Mouse (Mus musculus): ENCODE results near the gene Lmnb2.

Lmnb2 gene

DNA sequence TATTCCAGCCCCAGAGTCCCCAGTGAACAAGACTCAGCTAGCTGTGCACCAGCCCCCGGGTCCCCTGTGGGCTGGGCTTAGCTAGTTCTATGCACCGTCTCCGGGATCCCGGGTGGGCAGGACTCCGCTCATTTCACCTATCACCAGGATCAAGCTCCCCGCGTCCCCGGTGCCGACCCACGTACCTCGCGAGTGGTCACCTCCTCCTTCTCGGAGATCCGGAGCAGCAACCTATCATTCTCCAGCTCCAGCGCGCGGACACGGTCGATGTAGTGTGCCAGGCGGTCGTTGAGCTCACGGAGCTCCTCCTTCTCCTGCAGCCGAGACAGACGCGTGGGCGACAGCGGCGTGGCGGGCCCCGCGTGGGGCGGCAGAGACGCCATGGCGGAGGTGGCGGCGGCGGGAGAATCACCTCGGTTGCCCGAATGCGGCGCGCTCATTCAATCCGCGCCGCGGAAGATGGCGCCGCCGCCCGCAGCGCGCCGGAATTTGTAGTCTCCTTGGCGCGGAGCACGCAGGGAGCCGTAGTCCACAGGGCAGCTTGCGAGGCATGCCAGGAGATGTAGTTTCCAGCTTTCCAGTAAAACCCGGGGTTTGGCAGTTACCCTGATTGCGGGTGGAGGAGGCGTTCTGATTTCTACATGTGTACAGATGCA lies at the start of gene Lmnb2:
Gene Lmnb2, minus strand, starts transcription at position 467 of the 656 bp plus-strand sequence.
- peak; percentile 65 to 77 for DNase-seq (ENCODE audit: low spot score in 2 of 2)

DNA sequence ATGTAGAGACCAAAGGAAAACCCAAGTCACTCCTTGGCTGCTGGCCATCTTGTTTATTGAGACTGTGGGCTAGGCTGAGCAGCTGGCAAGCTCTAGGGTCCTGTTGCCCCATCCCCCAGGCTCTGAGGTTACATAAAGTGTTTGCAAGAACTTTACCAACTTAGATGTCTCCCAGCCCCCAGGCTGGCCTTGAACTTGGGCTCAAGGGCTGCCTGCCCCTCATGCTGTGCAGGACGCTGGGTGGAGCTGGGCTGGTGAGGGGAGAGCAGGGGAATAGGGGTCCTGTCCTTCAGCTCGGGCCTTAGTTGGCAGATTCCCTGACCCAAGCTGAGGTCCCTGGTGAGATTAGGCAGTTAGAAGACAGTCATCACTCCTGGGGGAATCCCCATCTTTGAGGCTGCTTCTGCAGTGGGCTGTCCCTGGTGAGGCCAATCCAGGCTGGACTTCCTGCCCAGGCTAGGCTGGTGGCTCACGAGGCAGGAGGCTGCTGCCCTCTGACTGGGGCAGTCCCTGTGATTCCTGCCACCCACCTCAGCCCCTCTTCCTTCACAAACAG lies 49.1 kb upstream of the Lmnb2 start:
- no peak for DNase-seq (ENCODE audit: low spot score in 2 of 2)

DNA sequence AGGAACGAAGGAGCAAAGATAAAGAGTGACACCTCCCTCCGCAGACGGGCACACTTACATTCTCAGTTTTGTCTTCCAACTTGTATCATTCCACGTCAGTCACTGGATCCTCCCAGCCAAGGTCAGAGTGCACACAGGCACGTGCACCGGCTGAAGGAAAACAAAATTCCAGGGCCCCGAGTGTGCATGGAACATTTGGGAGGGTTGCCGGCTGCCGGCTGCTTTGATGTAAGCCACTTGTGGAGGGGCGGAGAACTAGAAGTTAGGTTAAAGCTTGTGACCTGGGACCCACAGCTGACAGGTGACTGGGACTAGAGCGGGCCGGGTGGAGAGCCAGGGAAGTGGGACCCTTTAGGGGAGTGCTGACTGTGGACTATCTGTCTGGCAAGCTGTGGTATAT lies 48.3 kb upstream of the Lmnb2 start:
- DNase-seq (ENCODE audit: low spot score in 2 of 2), result no peak

DNA sequence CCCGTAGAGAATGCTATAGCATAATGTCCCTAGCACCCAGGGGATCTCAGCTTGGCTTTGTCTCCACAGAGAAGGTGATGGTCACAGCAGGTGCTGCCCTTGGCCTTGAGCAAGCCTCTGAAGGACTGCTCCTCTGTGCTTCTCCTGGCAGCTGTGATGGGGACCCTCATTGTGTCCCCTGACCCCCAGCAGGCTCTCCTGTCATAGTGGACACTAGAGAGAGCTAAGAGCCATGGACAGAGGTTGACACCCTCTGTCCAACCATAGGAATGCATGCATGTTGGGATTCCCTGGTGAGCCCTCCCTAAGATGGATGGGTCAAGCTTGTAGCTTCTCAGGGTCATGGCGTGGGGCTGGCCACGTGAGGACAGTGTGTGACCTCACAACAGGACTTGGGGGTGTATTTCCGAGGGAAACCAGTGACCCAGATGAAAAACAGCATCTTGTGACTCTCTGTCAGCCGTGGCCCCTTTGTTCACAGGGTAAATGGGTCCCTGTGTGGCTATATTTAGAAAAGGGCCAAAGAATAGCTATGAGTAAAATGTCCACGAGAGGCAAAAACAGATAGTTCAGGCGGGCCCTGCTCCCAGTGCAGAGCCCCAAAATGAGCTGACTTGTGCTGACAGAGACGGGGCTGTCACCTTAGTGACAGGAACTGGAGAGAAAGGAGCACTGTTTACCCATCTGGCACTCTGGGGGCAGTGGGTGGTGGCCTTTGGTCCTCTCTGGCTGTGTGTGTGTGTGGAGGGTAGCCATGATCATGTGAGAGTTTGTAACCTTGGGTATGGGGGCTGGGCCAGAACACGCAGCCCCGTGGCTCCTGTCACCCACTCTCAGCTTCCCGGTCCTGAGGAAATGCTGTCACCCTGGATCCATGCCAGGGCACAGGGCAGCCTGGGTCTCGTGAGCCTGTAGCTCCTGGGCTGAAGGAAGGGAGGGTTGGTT lies 45.3 kb upstream of the Lmnb2 start:
- DNase-seq (ENCODE audit: low spot score in 2 of 2), result no peak

DNA sequence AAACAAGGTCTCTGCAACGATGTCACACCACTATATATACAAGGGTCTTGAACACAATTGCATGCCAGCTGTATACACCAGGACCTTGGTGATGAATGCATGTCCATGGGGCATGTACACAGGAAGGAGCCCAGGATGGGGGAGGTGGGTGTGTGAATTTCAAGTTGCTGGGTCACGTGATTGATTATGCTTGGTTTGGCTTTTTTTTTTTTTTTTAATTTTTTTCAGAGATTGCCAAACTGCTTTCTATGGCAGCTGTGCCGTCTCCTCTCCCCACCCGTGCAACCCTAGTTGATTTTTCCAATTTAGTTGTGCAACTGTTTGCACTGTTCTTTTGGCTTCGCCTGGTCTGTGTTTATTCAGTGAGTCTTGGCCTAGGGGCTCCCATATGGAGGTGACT lies 44.5 kb upstream of the Lmnb2 start:
- no peak for DNase-seq (ENCODE audit: low spot score in 2 of 2)

DNA sequence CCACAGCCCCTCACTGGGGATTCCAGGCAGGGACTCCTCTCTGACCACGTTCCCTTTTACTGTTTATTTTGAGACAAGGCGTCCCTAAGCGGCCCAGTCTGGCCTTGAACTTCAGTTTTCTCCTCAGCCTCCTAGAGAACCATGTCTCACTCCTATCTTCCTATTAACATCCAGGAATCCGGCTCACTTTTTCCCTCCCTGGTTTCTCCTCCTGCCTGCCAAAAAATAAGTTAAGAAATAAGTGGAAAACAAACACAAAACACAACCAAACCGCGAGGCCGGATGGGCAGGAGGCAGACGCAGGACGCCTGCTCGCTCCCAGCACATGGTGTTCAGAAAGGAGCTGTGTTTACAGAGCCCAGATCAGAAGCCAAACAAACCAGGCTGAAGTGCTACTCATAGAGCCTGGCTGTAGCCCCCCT lies 44.0 kb upstream of the Lmnb2 start:
- DNase-seq (ENCODE audit: low spot score in 2 of 2), result no peak

GRCm38 (mm10) chr10:80960551-80961508 lies 42.8 kb upstream of the Lmnb2 start:
- DNase-seq (ENCODE audit: low spot score in 2 of 2), result no peak

- no peak for DNase-seq (ENCODE audit: low spot score in 2 of 2)
Observed at GRCm38 (mm10) chr10:80958979-80959637, 41.1 kb upstream of the Lmnb2 start.

DNA sequence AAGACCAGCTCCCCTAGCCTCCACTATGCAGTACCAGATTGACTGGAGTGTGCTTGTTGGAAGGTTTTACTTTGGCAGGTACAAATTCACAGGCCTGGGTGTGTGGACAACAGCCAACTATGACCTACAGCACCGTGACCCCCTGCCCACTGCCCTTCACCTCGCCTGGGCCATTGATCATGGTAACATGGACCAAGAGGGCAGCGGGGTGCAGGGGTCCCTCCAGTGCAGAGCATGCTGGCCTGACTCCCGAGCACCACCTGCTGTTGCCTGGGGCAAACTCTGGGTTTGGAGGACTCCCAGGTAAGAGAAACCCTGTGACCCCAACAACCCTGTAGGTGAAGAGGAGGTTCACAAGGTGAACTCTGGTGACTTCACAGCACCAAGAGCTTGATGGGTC lies 39.7 kb upstream of the Lmnb2 start:
- DNase-seq (ENCODE audit: low spot score in 2 of 2), result no peak

DNA sequence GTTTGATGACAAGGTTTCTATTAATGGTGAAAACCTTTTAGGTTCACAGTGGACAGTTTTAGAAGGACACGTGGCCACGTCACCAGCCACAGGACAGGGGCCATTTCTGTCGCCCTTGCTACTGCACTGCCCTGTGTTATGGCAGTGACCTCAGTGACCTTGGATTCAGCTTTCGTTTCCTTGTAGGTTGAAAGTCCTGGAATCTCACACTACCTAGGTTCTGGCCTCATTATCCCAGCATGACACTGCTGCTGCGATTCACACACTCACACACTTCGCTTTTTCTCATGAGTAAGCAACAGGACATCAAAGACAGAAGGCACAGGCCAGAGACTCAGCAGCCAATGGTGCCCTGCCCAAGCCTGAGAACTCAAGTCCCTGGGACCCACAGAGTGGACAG lies 38.9 kb upstream of the Lmnb2 start:
- no peak for DNase-seq (ENCODE audit: low spot score in 2 of 2)

DNA sequence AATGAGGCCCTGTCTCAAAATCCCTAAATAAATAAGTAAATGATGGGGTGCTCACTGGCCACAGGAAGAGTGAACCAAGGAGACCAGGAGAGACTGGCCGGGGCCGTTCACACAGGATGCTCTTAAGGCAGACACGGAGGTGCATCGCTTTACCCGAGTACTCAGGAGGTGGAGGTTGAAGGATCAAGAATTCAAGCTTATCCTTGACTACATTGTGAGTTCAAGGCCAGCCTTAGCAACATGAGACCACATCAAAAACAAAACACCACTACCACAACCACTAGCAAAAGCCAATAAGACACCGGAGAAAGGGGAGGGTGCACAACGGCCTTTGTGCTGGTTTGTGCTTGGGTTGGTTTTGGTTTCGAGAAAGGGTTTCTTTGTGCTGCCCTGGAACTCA lies 38.3 kb upstream of the Lmnb2 start:
- DNase-seq (ENCODE audit: low spot score in 2 of 2), result no peak

DNA sequence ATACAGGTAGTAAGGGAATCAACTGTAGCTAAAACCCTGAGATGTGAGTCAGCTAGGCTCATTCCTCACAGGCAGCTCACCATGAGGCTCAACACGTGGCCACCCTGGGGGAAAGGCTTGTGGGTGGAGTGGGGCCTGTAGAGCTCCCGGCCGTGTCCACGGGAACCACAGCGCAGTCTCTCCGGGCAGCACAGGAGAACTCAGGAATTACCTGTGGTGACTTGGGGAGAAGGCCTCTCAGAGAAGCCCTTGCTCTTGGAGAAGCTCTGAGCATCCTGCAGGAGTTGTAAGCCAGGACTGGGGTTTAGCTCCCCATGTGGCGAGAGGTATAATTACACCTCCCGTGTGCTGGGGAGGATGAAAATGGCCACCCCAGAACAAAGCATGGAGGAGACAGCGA lies 37.5 kb upstream of the Lmnb2 start:
- no peak for DNase-seq (ENCODE audit: low spot score in 2 of 2)

- DNase-seq (ENCODE audit: low spot score in 2 of 2), result no peak
Observed at GRCm38 (mm10) chr10:80954843-80955242, 36.8 kb upstream of the Lmnb2 start.

GRCm38 (mm10) chr10:80954415-80954814 lies 36.4 kb upstream of the Lmnb2 start:
- DNase-seq (ENCODE audit: low spot score in 2 of 2), result no peak

DNA sequence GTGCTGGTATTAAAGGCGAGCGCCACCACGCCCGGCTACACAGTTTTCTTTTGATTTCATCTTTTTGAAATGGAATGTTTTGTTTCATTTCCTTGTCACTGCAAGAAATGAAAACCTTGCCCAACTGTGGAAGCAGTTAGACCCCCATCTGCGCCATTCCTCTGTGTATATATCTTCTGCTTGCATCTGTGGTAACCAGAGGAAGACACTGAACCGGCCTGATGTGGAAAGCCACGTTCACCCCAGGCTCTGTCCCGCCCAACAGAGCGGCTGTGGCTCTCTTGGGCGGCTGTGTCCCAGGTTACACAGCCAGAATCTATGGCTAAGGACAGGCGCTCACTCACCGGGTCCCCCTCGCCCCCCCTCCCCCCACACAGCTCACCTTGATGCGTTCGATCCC lies 34.4 kb upstream of the Lmnb2 start:
- DNase-seq (ENCODE audit: low spot score in 2 of 2), result no peak

- no peak for DNase-seq (ENCODE audit: low spot score in 2 of 2)
Observed at GRCm38 (mm10) chr10:80951761-80952390, 33.8 kb upstream of the Lmnb2 start.

- no peak for DNase-seq (ENCODE audit: low spot score in 2 of 2)
Observed at GRCm38 (mm10) chr10:80950314-80950713, 32.3 kb upstream of the Lmnb2 start.

DNA sequence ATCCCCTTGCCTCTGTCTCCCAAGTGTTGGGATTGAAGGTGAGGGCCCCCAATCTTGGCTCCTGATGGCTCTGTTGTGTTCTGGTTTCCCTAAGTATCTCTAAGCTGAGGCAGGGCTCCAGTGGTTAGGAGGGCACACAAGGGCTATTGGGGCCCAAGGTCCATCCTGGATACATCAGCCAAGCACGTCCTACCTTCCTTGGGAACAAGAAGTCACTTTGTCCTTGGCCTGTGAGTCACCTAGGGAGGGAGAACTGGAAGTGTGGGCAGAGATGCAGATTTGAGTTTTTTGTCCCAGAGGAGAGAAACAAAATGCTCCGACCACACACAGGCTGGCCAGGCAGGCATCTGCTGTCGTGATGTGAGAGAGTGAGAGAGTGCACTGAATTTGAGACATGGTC lies 31.0 kb upstream of the Lmnb2 start:
- DNase-seq (ENCODE audit: low spot score in 2 of 2), result no peak

- no peak for DNase-seq (ENCODE audit: low spot score in 2 of 2)
Observed at GRCm38 (mm10) chr10:80948570-80948969, 30.5 kb upstream of the Lmnb2 start.

DNA sequence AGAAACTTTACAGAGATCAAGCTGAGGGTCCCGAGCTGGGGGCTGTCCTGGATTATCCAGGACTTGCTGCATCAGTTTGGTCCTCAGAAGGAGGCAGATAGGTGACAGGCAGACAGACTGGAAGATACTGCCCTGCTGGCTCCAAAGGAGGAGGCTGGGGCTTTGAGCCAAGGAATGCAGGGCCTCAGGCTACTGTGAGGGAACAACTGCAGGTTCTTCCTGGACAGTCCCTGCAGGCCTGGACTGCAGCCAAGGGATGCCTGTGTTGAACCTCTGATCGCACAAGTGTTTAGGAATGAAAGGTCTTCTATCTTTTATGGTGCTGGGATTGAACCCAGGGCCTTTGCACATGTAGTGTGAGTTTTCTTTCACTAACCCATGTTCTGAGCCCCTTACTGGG lies 29.8 kb upstream of the Lmnb2 start:
- DNase-seq (ENCODE audit: low spot score in 2 of 2), result no peak
